Mouse (Mus musculus) liver, embryonic 11.5 days (tissue): ENCODE results near the gene Atp8b2. TPM values are rescaled to one million over a fixed set of nuclear protein-coding genes. Genes with fewer than 3 reads are reported as not detected.

ENCODE experiments used
- ATAC-seq: fragments of 200-750 bp; cut with Nextera tagmentation; replicated peaks from 2 replicates; pipeline ENCODE4 v1.8.0; 2017; ENCODE audit warnings: moderate number of reproducible peaks, mild to moderate bottlenecking, moderate TSS enrichment, moderate library complexity; ENCODE audit not compliant: low FRiP score
- DNase-seq: peaks from one replicate; pipeline ENCODE4 v3.0.0-alpha.2; 2017; ENCODE audit warnings: low spot score
- H3K27ac ChIP-seq: fragments of 300-500 bp; sonication (generic); 2 replicates; pipeline ENCODE4 v1.5.1; 2014; ENCODE audit warnings: mild to moderate bottlenecking, low read depth, low read length, control low read depth
- H3K27me3 ChIP-seq: fragments of 300-500 bp; sonication (generic); replicated peaks from 2 replicates; pipeline ENCODE4 v1.6.1; 2014; ENCODE audit warnings: low read length, mixed read lengths; ENCODE audit not compliant: control insufficient read depth, insufficient read depth
- H3K36me3 ChIP-seq: fragments of 300-500 bp; sonication (generic); 2 replicates; pipeline ENCODE4 v1.6.1; 2014; ENCODE audit warnings: mild to moderate bottlenecking, low read length, moderate library complexity, mixed read lengths; ENCODE audit not compliant: control insufficient read depth, insufficient read depth
- H3K4me1 ChIP-seq: fragments of 300-500 bp; sonication (generic); replicated peaks from 2 replicates; pipeline ENCODE4 v1.6.1; 2014; ENCODE audit warnings: low read length, mixed read lengths; ENCODE audit not compliant: control insufficient read depth, insufficient read depth
- H3K4me2 ChIP-seq: fragments of 300-500 bp; sonication (generic); 2 replicates; pipeline ENCODE4 v1.6.1; 2014; ENCODE audit warnings: mild to moderate bottlenecking, control low read depth, moderate library complexity
- H3K4me3 ChIP-seq: fragments of 300-500 bp; sonication (generic); 2 replicates; pipeline ENCODE4 v1.5.1; 2014; ENCODE audit warnings: low read depth, low read length, control low read depth
- H3K9ac ChIP-seq: fragments of 300-500 bp; sonication (generic); 2 replicates; pipeline ENCODE4 v1.6.1; 2014; ENCODE audit warnings: low read depth, low read length, control low read depth
- H3K9me3 ChIP-seq: fragments of 300-500 bp; sonication (generic); 2 replicates; pipeline ENCODE4 v1.6.1; 2016; ENCODE audit warnings: low read length, inconsistent platforms, mixed read lengths; ENCODE audit not compliant: control insufficient read depth
- WGBS: fragments of 180-500 bp; shearing (Covaris S2); extraction: QIAGEN DNeasy Blood & Tissue Kit; methylation state at CpG from one replicate; pipeline ENCODE4 v1.1.7; 2014; 5-methylcytosine and 5-hydroxymethylcytosine counted together
- polyA plus RNA-seq: library from polyadenylated mRNA; unstranded; fragments of >200 nt; fragmentation: Nextera tagmentation; extraction: Ambion mirVana; gene quantifications from 2 replicates; pipeline ENCODE4 v1.2.1, GENCODE M21; 2014

Atp8b2 gene
- polyA plus RNA-seq, 1 experiment from 2014 or later: 9.1 TPM

DNA sequence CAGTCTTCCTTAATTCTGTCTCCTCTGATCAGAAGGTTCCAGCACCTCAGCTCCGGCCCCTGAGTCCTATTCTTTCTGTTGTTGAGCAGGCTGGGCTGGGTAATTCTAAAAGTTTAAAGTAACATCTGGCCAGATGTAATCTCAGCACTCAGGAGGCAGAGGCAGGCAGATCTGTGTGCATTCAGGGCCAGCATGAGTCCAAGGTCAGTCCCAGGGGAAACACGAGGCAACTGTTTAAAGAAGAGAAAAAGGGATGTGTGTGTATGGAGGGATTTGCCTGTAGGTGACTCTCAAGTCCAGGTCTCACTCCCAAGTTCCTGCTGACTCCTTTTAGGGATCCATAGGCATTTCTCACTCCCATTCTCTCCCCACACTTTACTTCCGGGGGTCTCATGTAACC, 55.5 kb downstream of the Atp8b2 start:
- H3K36me3 ChIP-seq: no peaks in the 10 kb centered on the region
- 73% methylated on average over 3 of the region's 3 CpGs for WGBS
- no peak overlapping the region for H3K9ac ChIP-seq
- H3K4me3 ChIP-seq: no peak overlapping the region
- DNase-seq (no peak), ATAC-seq (no peak)
- no peak overlapping the region for H3K27ac ChIP-seq
- H3K9me3 ChIP-seq: no peaks in the 10 kb centered on the region
- H3K27me3 ChIP-seq: peaks cover 15% of the 10 kb centered on the region
- H3K4me1 ChIP-seq: peaks cover 3% of the 10 kb centered on the region
- H3K4me2 ChIP-seq: no peak overlapping the region

DNA sequence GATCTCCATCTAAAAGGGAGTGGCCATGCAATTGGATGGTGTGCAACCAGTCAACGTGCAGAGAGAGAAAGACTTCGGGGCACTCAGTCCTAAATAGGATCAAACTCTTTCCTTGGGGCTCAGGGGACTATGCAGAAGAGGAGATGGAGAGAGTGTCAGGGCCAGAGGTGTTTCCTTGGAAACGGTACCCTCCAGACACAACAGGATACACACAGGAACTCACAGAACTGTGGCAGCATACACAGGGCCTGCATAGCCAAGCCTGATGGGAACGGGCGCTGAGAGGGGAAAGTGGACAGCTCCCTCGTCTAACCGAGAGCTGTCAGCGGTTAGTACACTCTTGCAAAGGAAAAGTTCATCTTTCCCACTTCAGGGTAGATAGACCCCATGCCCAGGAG, 63.8 kb downstream of the Atp8b2 start:
- Histone ChIP-seq H3K9me3 (no peaks in the 10 kb centered on the region), H3K9ac (no peak overlapping the region), H3K27ac (no peak overlapping the region), H3K4me2 (no peak overlapping the region), H3K4me1 (peaks cover 9% of the 10 kb centered on the region), H3K4me3 (no peak overlapping the region), H3K36me3 (no peaks in the 10 kb centered on the region), H3K27me3 (no peaks in the 10 kb centered on the region)
- no peak for ATAC-seq
- 71% methylated on average over 8 of the region's 8 CpGs for WGBS
- no peak for DNase-seq

DNA sequence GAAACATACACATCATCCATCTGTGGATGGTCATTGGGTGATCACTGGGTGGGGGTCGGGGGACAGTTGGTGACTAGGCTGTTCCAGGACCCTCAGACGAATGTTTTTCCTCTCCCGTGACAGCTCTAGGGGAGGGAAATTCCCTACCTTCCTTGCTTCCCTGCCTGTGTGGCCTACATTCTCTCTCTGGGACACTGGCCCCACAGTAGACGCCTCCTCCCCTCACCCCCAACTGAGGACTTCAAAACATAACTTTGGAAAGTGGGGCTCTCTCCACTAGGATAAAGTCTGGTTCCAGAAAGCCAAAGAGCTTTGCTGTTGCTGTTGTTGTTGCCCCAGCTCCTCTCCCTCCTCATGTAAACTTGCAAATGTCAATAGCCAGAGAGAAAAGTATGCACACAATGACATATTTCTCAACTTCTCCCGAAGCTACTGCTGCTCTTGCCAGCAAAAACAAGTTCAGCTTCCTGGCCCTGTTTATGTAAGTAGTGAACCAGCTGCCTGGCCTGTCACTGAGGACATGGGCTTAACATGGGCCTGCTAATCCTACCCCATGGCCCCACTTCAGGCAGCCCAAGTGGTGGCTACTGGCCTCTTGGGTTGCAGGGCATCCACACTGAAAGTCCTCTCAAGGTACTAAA, 64.3 kb downstream of the Atp8b2 start:
- no peak for DNase-seq
- Histone ChIP-seq H3K4me3 (no peak overlapping the region), H3K27ac (no peak overlapping the region), H3K9me3 (no peaks in the 10 kb centered on the region), H3K4me1 (peaks cover 9% of the 10 kb centered on the region), H3K4me2 (no peak overlapping the region), H3K27me3 (no peaks in the 10 kb centered on the region), H3K36me3 (no peaks in the 10 kb centered on the region), H3K9ac (no peak overlapping the region)
- ATAC-seq: no peak
- 69% methylated on average over 5 of the region's 5 CpGs for WGBS

DNA sequence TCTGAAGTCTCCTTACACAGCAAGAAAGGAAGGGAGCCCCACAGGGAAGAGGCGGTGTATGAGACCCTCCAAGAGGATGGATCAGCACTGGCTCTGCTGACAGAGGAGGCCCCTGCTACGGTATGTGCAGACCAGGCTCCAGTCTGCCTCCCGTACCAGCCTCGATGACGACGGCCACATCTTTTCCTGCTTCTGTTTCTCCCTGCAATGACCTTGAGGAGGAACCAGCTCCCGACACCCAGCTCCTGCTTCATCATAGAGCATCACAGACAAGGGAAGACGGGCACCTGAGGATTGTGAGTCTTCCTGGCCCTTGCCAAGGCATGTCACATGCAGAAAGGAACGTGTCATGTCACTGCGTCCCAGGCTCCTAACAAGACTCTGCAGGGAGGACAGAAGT, 65.3 kb downstream of the Atp8b2 start:
- no peak overlapping the region for H3K27ac ChIP-seq
- peaks cover 9% of the 10 kb centered on the region for H3K4me1 ChIP-seq
- H3K4me2 ChIP-seq: no peak overlapping the region
- H3K9me3 ChIP-seq: no peaks in the 10 kb centered on the region
- no peak overlapping the region for H3K9ac ChIP-seq
- no peaks in the 10 kb centered on the region for H3K27me3 ChIP-seq
- WGBS: 75% methylated on average over 10 of the region's 10 CpGs
- H3K4me3 ChIP-seq: no peak overlapping the region
- DNase-seq (no peak), ATAC-seq (no peak)
- no peaks in the 10 kb centered on the region for H3K36me3 ChIP-seq

DNA sequence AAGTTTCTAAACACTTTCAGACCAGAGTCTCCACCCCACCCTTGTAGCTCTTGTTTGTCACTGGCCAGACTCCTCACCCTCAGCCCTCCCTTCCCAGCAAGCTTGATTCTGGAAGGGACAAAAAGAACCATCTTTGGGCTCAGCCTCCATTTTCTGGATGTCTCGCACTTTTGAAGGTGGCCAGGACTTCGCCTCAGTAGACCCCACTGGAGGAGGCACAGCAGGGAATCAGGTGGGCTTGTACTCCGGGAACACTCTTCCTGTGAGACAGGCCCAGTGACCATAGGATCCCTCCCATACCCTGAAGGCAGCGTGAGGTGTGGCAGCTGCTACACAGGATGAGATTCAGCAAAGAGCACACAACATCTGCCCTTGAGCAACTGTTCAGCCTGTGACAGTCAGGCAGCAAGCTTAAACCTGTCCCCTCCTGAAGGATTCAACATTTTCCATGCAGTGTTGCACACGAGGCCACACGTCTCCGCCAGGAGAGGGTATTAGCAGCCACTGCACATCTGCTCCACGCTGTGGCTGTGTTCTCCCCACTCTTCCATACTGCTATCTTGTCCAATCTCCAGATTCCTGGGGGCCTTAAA, 66.0 kb downstream of the Atp8b2 start:
- Histone ChIP-seq H3K4me2 (no peak overlapping the region), H3K4me1 (peaks cover 9% of the 10 kb centered on the region), H3K27ac (no peak overlapping the region), H3K36me3 (no peaks in the 10 kb centered on the region), H3K9ac (no peak overlapping the region), H3K27me3 (no peaks in the 10 kb centered on the region), H3K9me3 (no peaks in the 10 kb centered on the region), H3K4me3 (no peak overlapping the region)
- WGBS: 78% methylated on average over 8 of the region's 8 CpGs
- DNase-seq: no peak
- no peak for ATAC-seq

DNA sequence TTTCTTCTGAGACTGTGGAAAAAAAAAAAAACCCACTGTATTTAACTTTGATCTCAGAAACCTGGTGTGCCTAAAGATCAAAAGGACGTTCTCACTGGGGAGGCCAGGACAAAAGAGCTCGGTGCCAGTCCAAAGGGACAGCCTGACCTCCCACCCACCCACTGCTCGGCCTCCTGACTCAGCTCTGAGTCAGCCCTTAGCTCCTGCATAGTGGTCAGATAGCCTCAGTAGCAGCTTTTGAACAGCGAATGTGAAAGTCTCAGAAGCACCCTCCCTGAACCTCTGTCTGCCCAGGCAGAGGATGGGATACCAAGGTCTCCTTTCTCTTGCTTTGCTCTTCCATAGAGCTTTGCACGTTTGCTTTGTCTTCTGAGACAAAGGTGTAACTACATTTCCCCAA, 66.7 kb downstream of the Atp8b2 start:
- Histone ChIP-seq H3K9me3 (no peaks in the 10 kb centered on the region), H3K27me3 (no peaks in the 10 kb centered on the region), H3K36me3 (no peaks in the 10 kb centered on the region), H3K4me2 (no peak overlapping the region), H3K9ac (no peak overlapping the region), H3K4me1 (peaks cover 4% of the 10 kb centered on the region), H3K4me3 (no peak overlapping the region), H3K27ac (no peak overlapping the region)
- no peak for ATAC-seq
- 34% methylated on average over 5 of the region's 5 CpGs for WGBS
- no peak for DNase-seq

DNA sequence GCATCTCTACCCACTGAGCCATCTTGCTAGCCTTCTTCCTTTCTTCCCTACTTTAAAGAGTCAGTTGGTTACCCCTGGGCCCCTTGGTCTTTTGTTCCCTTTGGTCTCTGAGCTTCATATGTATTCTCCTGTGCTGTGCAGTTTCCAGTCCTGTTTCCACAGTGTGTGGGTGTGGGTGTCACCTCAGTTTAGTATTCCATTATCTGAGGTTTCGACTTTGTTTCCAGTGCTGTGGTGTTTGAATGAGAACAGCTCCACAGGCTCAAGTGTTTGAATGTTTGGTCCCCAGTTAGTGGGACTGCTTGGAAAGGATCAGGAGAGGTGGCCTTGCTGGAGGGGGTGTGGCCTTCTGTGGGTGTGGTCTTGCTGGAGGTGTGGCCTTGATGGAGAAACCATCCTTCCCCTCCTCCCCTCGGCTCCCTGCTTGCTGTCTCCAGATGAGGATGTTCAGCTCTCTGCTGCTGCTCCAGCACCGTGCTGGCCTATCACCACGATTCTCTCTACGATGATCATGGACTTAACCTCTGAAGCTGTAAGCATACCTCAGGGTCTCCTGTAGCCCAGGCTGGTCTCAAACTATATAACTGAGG, 70.7 kb downstream of the Atp8b2 start:
- no peaks in the 10 kb centered on the region for H3K9me3 ChIP-seq
- DNase-seq (no peak), ATAC-seq (0 out of 2 replicates have a peak, but pooled peaks have one; percentile 15)
- H3K4me1 ChIP-seq: 0 out of 2 replicates have a peak, but pooled peaks cover 3% of the 10 kb centered on the region
- no peak overlapping the region for H3K4me2 ChIP-seq
- no peaks in the 10 kb centered on the region for H3K27me3 ChIP-seq
- H3K4me3 ChIP-seq: no peak overlapping the region
- no peak overlapping the region for H3K9ac ChIP-seq
- no peak overlapping the region for H3K27ac ChIP-seq
- H3K36me3 ChIP-seq: no peaks in the 10 kb centered on the region
- WGBS: 76% methylated on average over 5 of the region's 5 CpGs

DNA sequence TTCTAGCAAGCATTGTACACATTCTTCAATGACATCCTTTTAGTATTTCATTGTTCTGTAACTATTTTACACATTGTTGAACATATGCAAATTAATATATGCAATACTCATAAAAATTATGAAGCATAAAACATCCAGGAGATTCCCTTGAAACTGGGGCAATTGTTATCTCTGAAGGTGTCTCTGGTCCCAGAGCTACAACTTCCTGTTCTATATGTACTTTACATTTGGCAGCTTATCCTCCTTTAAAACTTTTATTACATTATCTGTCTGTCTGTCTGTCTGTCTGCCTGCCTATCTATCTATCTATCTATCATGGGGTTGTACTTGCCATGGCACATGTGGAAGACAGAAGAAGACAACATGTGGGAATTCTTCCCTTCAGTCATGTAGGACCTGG, 71.6 kb downstream of the Atp8b2 start:
- H3K9me3 ChIP-seq: no peaks in the 10 kb centered on the region
- no peak overlapping the region for H3K4me2 ChIP-seq

More for the DNA sequence above, 71.6 kb downstream of the Atp8b2 start:
- Histone ChIP-seq H3K36me3 (no peaks in the 10 kb centered on the region), H3K9ac (no peak overlapping the region), H3K4me3 (no peak overlapping the region), H3K27ac (no peak overlapping the region), H3K4me1 (0 out of 2 replicates have a peak, but pooled peaks cover 3% of the 10 kb centered on the region), H3K27me3 (no peaks in the 10 kb centered on the region)
- ATAC-seq: no peak
- no peak for DNase-seq
